Mouse (Mus musculus): ENCODE data around the gene Cask.

GRCm38 (mm10) chrX:13551566-13551965 is 299.6 kb downstream of the Cask start:
- no peak for TF ChIP-seq POLR2A (IDR thresholded peaks at IDR 0.05; ENCODE audit: low read depth, low read length)
- no peak for TF ChIP-seq CTCF (IDR thresholded peaks at IDR 0.05; ENCODE audit: extremely low read depth, insufficient read length, insufficient replicate concordance, low read depth, low read length)
